Mouse (Mus musculus): ENCODE data around the gene Ngf.

DNA sequence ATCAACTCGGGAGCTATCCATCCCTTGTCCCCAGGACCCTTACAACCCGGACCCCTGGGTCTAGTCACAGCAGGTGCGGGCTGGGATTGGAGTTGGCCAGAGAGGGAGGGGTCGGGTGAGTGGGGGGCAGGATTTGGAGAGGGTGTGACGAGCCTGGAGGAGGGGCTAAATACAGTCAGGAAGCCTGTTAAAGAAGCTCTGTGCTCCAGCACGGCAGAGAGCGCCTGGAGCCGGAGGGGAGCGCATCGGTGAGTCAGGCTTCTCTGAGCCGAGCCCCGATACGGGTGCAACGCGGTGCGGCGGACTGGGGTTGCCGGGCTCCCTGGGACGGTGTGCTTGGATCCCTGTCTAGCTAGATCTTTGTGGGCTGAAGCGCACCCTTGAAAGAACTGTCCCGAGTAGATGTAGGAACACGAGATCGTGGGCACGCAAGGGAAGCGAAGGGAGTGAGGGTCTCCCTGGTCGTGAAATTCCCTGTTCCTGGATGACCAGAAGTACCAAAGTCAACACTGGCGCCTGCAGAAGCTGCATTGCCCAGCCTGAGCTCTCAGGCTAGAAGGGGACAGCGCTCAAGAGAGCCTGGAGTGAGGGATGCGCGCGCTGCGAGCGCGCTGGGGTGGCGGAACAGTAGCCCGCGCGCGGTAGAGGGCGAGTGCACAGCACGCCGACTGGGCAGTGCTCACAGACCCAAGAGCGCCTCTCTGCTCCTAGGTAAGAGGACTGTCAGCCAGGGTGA is at the start of gene Ngf:
- TF ChIP-seq EP300 (IDR thresholded peaks at IDR 0.05; ENCODE audit: low read depth) (no peak), CTCF (IDR thresholded peaks at IDR 0.05; ENCODE audit: low read depth) (no peak)
